Mouse (Mus musculus) lung, postnatal 0 days (tissue): Measurements from ENCODE around the gene Ehd2.

Source experiments
- CTCF ChIP-seq: IDR thresholded peaks from 2 replicates; pipeline ENCODE4 v1.5.1; 2016; ENCODE audit warnings: antibody characterized with exemption, mild to moderate bottlenecking
- EP300 ChIP-seq: IDR thresholded peaks from 2 replicates; pipeline ENCODE4 v1.6.1; 2016; ENCODE audit warnings: antibody characterized with exemption, mild to moderate bottlenecking, control low read depth

GRCm38 (mm10) chr7:15962311-15963288, 4.8 kb downstream of the Ehd2 start:
- TF ChIP-seq EP300 (peak; percentile 57; the same call in 1 of the 2 replicates), CTCF (no peak)
